ENCODE assay signal across 8 mouse cellular contexts in genomic region chr14:79482251-79482661, GRCm38 (mm10). TPM values are rescaled to one million over a fixed set of nuclear protein-coding genes. Genes with fewer than 3 reads are reported as not detected.
DNase-seq lines count a peak whose midpoint lies in the region; ATAC-seq and TF ChIP-seq lines count a peak whose summit lies in the region.

No protein-coding gene starts in this region.

- no peak for TF ChIP-seq EP300 in liver, embryonic 14.5 days (IDR thresholded peaks at IDR 0.05; ENCODE audit: low read depth)

- H3K36me3 ChIP-seq in neural tube, embryonic 11.5 days (ENCODE audit: control insufficient read depth, insufficient read depth, low read length), result no peaks in the 10 kb centered on the region
- H3K36me3 ChIP-seq in liver, embryonic 14.5 days (replicated peaks; ENCODE audit: control insufficient read depth, insufficient read depth, low read depth), result no peaks in the 10 kb centered on the region

- no peak for TF ChIP-seq POLR2A in olfactory bulb, adult 2 months (IDR thresholded peaks at IDR 0.05; ENCODE audit: insufficient read depth, low read depth, low read length)

- H3K9me3 ChIP-seq in neural tube, embryonic 11.5 days (ENCODE audit: control insufficient read depth, low read length), result no peaks in the 10 kb centered on the region
- H3K9me3 ChIP-seq in liver, embryonic 14.5 days (ENCODE audit: control insufficient read depth, low read length), result no peaks in the 10 kb centered on the region

- peak overlapping the region; percentile 65 for H3K4me2 ChIP-seq in neural tube, embryonic 11.5 days (ENCODE audit: low read depth)
- H3K4me2 ChIP-seq in liver, embryonic 14.5 days (ENCODE audit: low read depth), result peak overlapping the region; percentile 91

- H3K27me3 ChIP-seq in neural tube, embryonic 11.5 days (ENCODE audit: control insufficient read depth, insufficient read depth, low read length), result no peaks in the 10 kb centered on the region
- no peaks in the 10 kb centered on the region for H3K27me3 ChIP-seq in liver, embryonic 14.5 days (ENCODE audit: control insufficient read depth, insufficient read depth, low read length)

- H3K27ac ChIP-seq in neural tube, embryonic 11.5 days (ENCODE audit: low read depth, low read length), result peak overlapping the region; percentile 99
- H3K27ac ChIP-seq in liver, embryonic 14.5 days, result peak overlapping the region; percentile 85
- peak overlapping the region; percentile 96 for H3K27ac ChIP-seq in olfactory bulb, adult 2 months (ENCODE audit: insufficient read depth, low read depth, low read length)

- under 1% methylated on average over 11 of the region's 11 CpGs for WGBS in neural tube, embryonic 11.5 days
- under 1% methylated on average over 11 of the region's 11 CpGs for WGBS in liver, embryonic 14.5 days (ENCODE audit: insufficient replicate concordance)
- WGBS in olfactory bulb, adult 2 months, result under 1% methylated on average over 11 of the region's 11 CpGs

- no peak for ATAC-seq in neural tube, embryonic 11.5 days (ENCODE audit: insufficient read depth, low FRiP score, low TSS enrichment)
- no peak for ATAC-seq in liver, embryonic 14.5 days (ENCODE audit: insufficient read depth)

- peaks cover 17% of the 10 kb centered on the region for H3K4me1 ChIP-seq in neural tube, embryonic 11.5 days (ENCODE audit: control insufficient read depth, insufficient read depth, low read length)
- peaks cover 37 to 44% of the 10 kb centered on the region in 2 experiments for H3K4me1 ChIP-seq in liver, embryonic 14.5 days (replicated peaks; ENCODE audit: control insufficient read depth in 2 of 2, insufficient read depth in 2 of 2, low read length in 1 of 2)
- H3K4me1 ChIP-seq in olfactory bulb, adult 2 months (ENCODE audit: control insufficient read depth, insufficient read depth, low read length), result peaks cover 21% of the 10 kb centered on the region

- peak; percentile 15 for DNase-seq in neural tube, embryonic 11.5 days (ENCODE audit: low spot score)
- DNase-seq in neural tube, embryonic 10.5 days (ENCODE audit: extremely low spot score, low spot score), result no peak
- peak; percentile 56 for DNase-seq in adrenal gland, postnatal 14 days
- peak; percentile 49 for DNase-seq in forelimb bud, embryonic 11.5 days (ENCODE audit: low read depth, low spot score)
- DNase-seq in kidney, adult 11 months, result peak; percentile 50
- peak in 1 of 3 experiments; percentile 41 for DNase-seq in liver, embryonic 14.5 days (ENCODE audit: low read depth in 3 of 3, low spot score in 3 of 3)
- no peak for DNase-seq in urinary bladder, postnatal 25 days (ENCODE audit: low spot score)

- H3K4me3 ChIP-seq in neural tube, embryonic 11.5 days (ENCODE audit: low read depth, low read length), result peak overlapping the region; percentile 77
- H3K4me3 ChIP-seq in liver, embryonic 14.5 days (ENCODE audit: insufficient read depth in 1 of 2, low read depth in 2 of 2, low read length in 2 of 2), result peak overlapping the region; percentile 90 to 93
- H3K4me3 ChIP-seq in olfactory bulb, adult 2 months (ENCODE audit: insufficient read depth, low read depth, low read length), result peak overlapping the region; percentile 85

- H3K9ac ChIP-seq in neural tube, embryonic 11.5 days (ENCODE audit: low read length), result peak overlapping the region; percentile 69
- H3K9ac ChIP-seq in liver, embryonic 14.5 days (replicated peaks), result peak overlapping the region; percentile 89

- TF ChIP-seq CTCF in liver, embryonic 14.5 days (IDR thresholded peaks at IDR 0.05; ENCODE audit: low read depth), result no peak
- TF ChIP-seq CTCF in olfactory bulb, adult 2 months (IDR thresholded peaks at IDR 0.05; ENCODE audit: insufficient read depth, low read depth, low read length), result no peak

RNA-seq across cellular contexts. Expression of gene Wbp4, which starts 0.9 kb away (rescaled TPM):
- polyA plus RNA-seq in neural tube, embryonic 11.5 days (2014; fragmentation: Nextera tagmentation; extraction: Ambion mirVana), result 57.8 TPM in 2 replicates
- 34.3 and 38.9 TPM in 2 replicates for total RNA-seq in adrenal gland, postnatal 14 days (2021)
- polyA plus RNA-seq in liver, embryonic 14.5 days (2012; rRNA removed), result 3.1 and 6.2 TPM in 2 replicates
- 14.2 and 16.8 TPM in 2 replicates for polyA plus RNA-seq in liver, embryonic 14.5 days (2014; fragmentation: Nextera tagmentation; extraction: Ambion mirVana)
- polyA plus RNA-seq in olfactory bulb, adult 2 months (2012; ENCODE audit: insufficient read depth, insufficient read length, low replicate concordance, missing spikeins), result not detected in 2 replicates

RNA-seq across cellular contexts. Expression of gene Elf1, which starts 1.3 kb away (rescaled TPM):
- 8.2 and 8.3 TPM in 2 replicates for polyA plus RNA-seq in neural tube, embryonic 11.5 days (2014; fragmentation: Nextera tagmentation; extraction: Ambion mirVana)
- 23.6 and 33.8 TPM in 2 replicates for total RNA-seq in adrenal gland, postnatal 14 days (2021)
- 6.0 and 9.3 TPM in 2 replicates for polyA plus RNA-seq in liver, embryonic 14.5 days (2012; rRNA removed)
- polyA plus RNA-seq in liver, embryonic 14.5 days (2014; fragmentation: Nextera tagmentation; extraction: Ambion mirVana), result 8.7 and 9.9 TPM in 2 replicates
- polyA plus RNA-seq in olfactory bulb, adult 2 months (2012; ENCODE audit: insufficient read depth, insufficient read length, low replicate concordance, missing spikeins), result 261 TPM in 1 of 2 replicates, not detected in the other

RNA-seq across cellular contexts. Expression of gene Kbtbd6, which starts 30.6 kb away (rescaled TPM):
- polyA plus RNA-seq in neural tube, embryonic 11.5 days (2014; fragmentation: Nextera tagmentation; extraction: Ambion mirVana), result 5.7 and 6.3 TPM in 2 replicates
- total RNA-seq in adrenal gland, postnatal 14 days (2021), result 0.70 and 0.75 TPM in 2 replicates
- polyA plus RNA-seq in liver, embryonic 14.5 days (2012; rRNA removed), result 1.7 and 2.1 TPM in 2 replicates
- 3.1 and 3.2 TPM in 2 replicates for polyA plus RNA-seq in liver, embryonic 14.5 days (2014; fragmentation: Nextera tagmentation; extraction: Ambion mirVana)
- not detected in 2 replicates for polyA plus RNA-seq in olfactory bulb, adult 2 months (2012; ENCODE audit: insufficient read depth, insufficient read length, low replicate concordance, missing spikeins)

RNA-seq across cellular contexts. Expression of gene Kbtbd7, which starts 55.9 kb away (rescaled TPM):
- polyA plus RNA-seq in neural tube, embryonic 11.5 days (2014; fragmentation: Nextera tagmentation; extraction: Ambion mirVana), result 18.4 and 19.9 TPM in 2 replicates
- total RNA-seq in adrenal gland, postnatal 14 days (2021), result 8.7 and 10.0 TPM in 2 replicates
- 1.8 and 2.2 TPM in 2 replicates for polyA plus RNA-seq in liver, embryonic 14.5 days (2012; rRNA removed)
- polyA plus RNA-seq in liver, embryonic 14.5 days (2014; fragmentation: Nextera tagmentation; extraction: Ambion mirVana), result 3.9 and 4.3 TPM in 2 replicates
- polyA plus RNA-seq in olfactory bulb, adult 2 months (2012; ENCODE audit: insufficient read depth, insufficient read length, low replicate concordance, missing spikeins), result not detected in 2 replicates

Comparison
In these comparisons a context has a peak if more than half of its experiments do, and no peak if none do; other contexts are left out.
1. DNase-seq: peak in neural tube, embryonic 11.5 days (single experiment), adrenal gland, postnatal 14 days (single experiment), forelimb bud, embryonic 11.5 days (single experiment) and kidney, adult 11 months (single experiment); none in neural tube, embryonic 10.5 days (single experiment) and urinary bladder, postnatal 25 days (single experiment).
2. Peak in every context shown above with its lines, with median percentiles within 50 percentile points of each other: H3K27ac ChIP-seq and H3K4me3 ChIP-seq.